Mouse (Mus musculus) hindbrain, postnatal 0 days (tissue): ENCODE data around the gene Serpina9. TPM values are rescaled to one million over a fixed set of nuclear protein-coding genes. Genes with fewer than 3 reads are reported as not detected.

Experiments used
- ATAC-seq: fragments of 200-750 bp; cut with Nextera tagmentation; 2 replicates; pipeline ENCODE4 v1.8.0; 2017; ENCODE audit warnings: mild to moderate bottlenecking, moderate TSS enrichment, moderate library complexity
- DNase-seq: peaks from one replicate; pipeline ENCODE4 v3.0.0-alpha.2; 2015; ENCODE audit warnings: low spot score
- H3K27ac ChIP-seq: fragments of 300-500 bp; sonication (generic); 2 replicates; pipeline ENCODE4 v1.5.1; 2014; ENCODE audit warnings: mild to moderate bottlenecking
- H3K27me3 ChIP-seq: fragments of 300-500 bp; sonication (generic); 2 replicates; pipeline ENCODE4 v1.6.1; 2014; ENCODE audit warnings: low read length, mixed read lengths; ENCODE audit not compliant: insufficient read depth
- H3K36me3 ChIP-seq: fragments of 300-500 bp; sonication (generic); 2 replicates; pipeline ENCODE4 v1.6.1; 2014; ENCODE audit warnings: low read length, mixed read lengths; ENCODE audit not compliant: insufficient read depth
- H3K4me1 ChIP-seq: fragments of 300-500 bp; sonication (generic); 2 replicates; pipeline ENCODE4 v1.6.1; 2014; ENCODE audit warnings: antibody characterized with exemption, low read length, mixed read lengths; ENCODE audit not compliant: insufficient read depth
- H3K4me2 ChIP-seq: fragments of 300-500 bp; sonication (generic); 2 replicates; pipeline ENCODE4 v1.6.1; 2014; ENCODE audit warnings: low read depth, mild to moderate bottlenecking, low read length, moderate library complexity, mixed read lengths
- H3K4me3 ChIP-seq: fragments of 300-500 bp; sonication (generic); 2 replicates; pipeline ENCODE4 v1.5.1; 2014; ENCODE audit warnings: low read length
- H3K9ac ChIP-seq: fragments of 300-500 bp; sonication (generic); replicated peaks from 2 replicates; pipeline ENCODE4 v1.6.1; 2014; ENCODE audit warnings: mild to moderate bottlenecking, low read length, moderate library complexity, mixed read lengths
- H3K9me3 ChIP-seq: fragments of 300-500 bp; sonication (generic); 2 replicates; pipeline ENCODE4 v1.6.1; 2016; ENCODE audit warnings: low read length, mixed read lengths
- CTCF ChIP-seq: IDR thresholded peaks from 2 replicates; pipeline ENCODE4 v1.5.1; 2016; ENCODE audit warnings: antibody characterized with exemption, control low read depth, low read depth
- WGBS: fragments of 180-500 bp; shearing (Covaris S2); extraction: QIAGEN DNeasy Blood & Tissue Kit; methylation state at CpG from one replicate; pipeline ENCODE4 v1.1.7; 2014; 5-methylcytosine and 5-hydroxymethylcytosine counted together
- polyA plus RNA-seq: library from polyadenylated mRNA; unstranded; fragments of >200 nt; fragmentation: Nextera tagmentation; extraction: Ambion mirVana; gene quantifications from 2 replicates; pipeline ENCODE4 v1.2.1, GENCODE M21; 2015
- total RNA-seq: library from RNA; depleted of rRNA; stranded (reverse); fragments of >200 nt; gene quantifications from 2 replicates; pipeline ENCODE4 v1.2.3, GENCODE M21; 2014; rRNA removed

Gene Serpina9
- total and polyA plus RNA-seq, 2 experiments from 2014 or later: 0.43 TPM; not detected in 1

DNA sequence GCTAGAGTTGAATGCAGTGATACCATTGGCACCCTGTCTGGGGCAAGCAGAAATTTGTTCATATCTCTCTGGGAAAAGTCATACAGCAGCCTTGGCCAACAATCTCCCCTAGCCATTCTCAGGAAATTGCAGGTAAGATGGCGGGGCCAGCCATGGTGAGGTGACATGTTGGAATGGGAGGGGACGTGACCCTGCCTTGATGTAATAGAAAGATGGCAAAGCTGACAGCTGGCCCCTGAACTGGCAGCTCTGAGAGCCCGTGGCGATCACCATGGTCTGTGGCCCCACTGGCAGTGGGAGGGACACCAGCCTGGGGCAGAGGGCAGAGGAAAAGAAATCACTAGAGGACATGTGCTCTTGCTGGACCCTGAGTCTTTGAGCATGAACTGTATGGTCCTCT, 67.3 kb downstream of the Serpina9 start:
- DNase-seq: no peak

More for the DNA sequence above, 67.3 kb downstream of the Serpina9 start:
- no peak for TF ChIP-seq CTCF
- H3K4me3 ChIP-seq: no peak overlapping the region
- H3K27ac ChIP-seq: no peak overlapping the region
- H3K4me2 ChIP-seq: no peak overlapping the region
- H3K36me3 ChIP-seq: no peaks in the 10 kb centered on the region
- H3K27me3 ChIP-seq: no peaks in the 10 kb centered on the region
- no peaks in the 10 kb centered on the region for H3K4me1 ChIP-seq
- no peaks in the 10 kb centered on the region for H3K9me3 ChIP-seq
- no peak overlapping the region for H3K9ac ChIP-seq
- ATAC-seq: no peak
- 89% methylated on average over 4 of the region's 4 CpGs for WGBS

Other genes starting within 250 kb of the Serpina9 start
- not detected in 2 replicates for gene Serpina1d, start 240.2 kb downstream of the Serpina9 start, total RNA-seq
- not detected in 2 replicates for gene Serpina1d, start 240.2 kb downstream of the Serpina9 start, polyA plus RNA-seq
- gene Serpina1b, start 183.4 kb downstream of the Serpina9 start, total RNA-seq: not detected in 2 replicates
- gene Serpina1b, start 183.4 kb downstream of the Serpina9 start, polyA plus RNA-seq: not detected in 2 replicates
- not detected in 2 replicates for gene Serpina1a, start 150.2 kb downstream of the Serpina9 start, total RNA-seq
- not detected in 2 replicates for gene Serpina1a, start 150.2 kb downstream of the Serpina9 start, polyA plus RNA-seq
- gene Serpina1c, start 108.9 kb downstream of the Serpina9 start, total RNA-seq: not detected in 2 replicates
- not detected in 2 replicates for gene Serpina1c, start 108.9 kb downstream of the Serpina9 start, polyA plus RNA-seq
- gene Serpina1e, start 54.8 kb downstream of the Serpina9 start, total RNA-seq: not detected in 2 replicates
- not detected in 2 replicates for gene Serpina1e, start 54.8 kb downstream of the Serpina9 start, polyA plus RNA-seq
- not detected in 2 replicates for gene Serpina11, start 23.8 kb downstream of the Serpina9 start, total RNA-seq
- 0.13 TPM in 1 of 2 replicates, not detected in the other for gene Serpina11, start 23.8 kb downstream of the Serpina9 start, polyA plus RNA-seq
- gene Serpina12, start 30.7 kb upstream of the Serpina9 start, total RNA-seq: not detected in 2 replicates
- not detected in 2 replicates for gene Serpina12, start 30.7 kb upstream of the Serpina9 start, polyA plus RNA-seq
- gene Serpina5, start 87.4 kb upstream of the Serpina9 start, total RNA-seq: 0.21 TPM in 1 of 2 replicates, not detected in the other
- gene Serpina5, start 87.4 kb upstream of the Serpina9 start, polyA plus RNA-seq: not detected in 2 replicates
- not detected in 2 replicates for gene Serpina3a, start 99.0 kb upstream of the Serpina9 start, total RNA-seq
- not detected in 2 replicates for gene Serpina3a, start 99.0 kb upstream of the Serpina9 start, polyA plus RNA-seq
- gene Serpina3b, start 114.2 kb upstream of the Serpina9 start, total RNA-seq: not detected in 2 replicates
- gene Serpina3b, start 114.2 kb upstream of the Serpina9 start, polyA plus RNA-seq: not detected in 2 replicates
- gene Serpina3c, start 140.1 kb upstream of the Serpina9 start, total RNA-seq: not detected in 2 replicates
- gene Serpina3c, start 140.1 kb upstream of the Serpina9 start, polyA plus RNA-seq: 0.08 and 0.09 TPM in 2 replicates
- gene Serpina3f, start 200.8 kb upstream of the Serpina9 start, total RNA-seq: 0.43 TPM in 1 of 2 replicates, not detected in the other
- 0.09 TPM in 2 replicates for gene Serpina3f, start 200.8 kb upstream of the Serpina9 start, polyA plus RNA-seq
- 0.68 and 0.78 TPM in 2 replicates for gene Serpina3g, start 222.5 kb upstream of the Serpina9 start, total RNA-seq
- 1.1 and 1.7 TPM in 2 replicates for gene Serpina3g, start 222.5 kb upstream of the Serpina9 start, polyA plus RNA-seq
- gene Serpina3i, start 249.4 kb upstream of the Serpina9 start, total RNA-seq: 1.6 TPM in 1 of 2 replicates, not detected in the other
- gene Serpina3i, start 249.4 kb upstream of the Serpina9 start, polyA plus RNA-seq: not detected in 2 replicates